Mouse (Mus musculus) small intestine, adult 2 months (tissue): ENCODE data around the gene Zfp69. TPM values are rescaled to one million over a fixed set of nuclear protein-coding genes. Genes with fewer than 3 reads are reported as not detected.

ENCODE experiments used
- H3K27ac ChIP-seq: fragments of 200-500 bp; 2 replicates; pipeline ENCODE4 v1.5.1; 2012; ENCODE audit warnings: low read depth, low read length, control low read depth, inconsistent platforms; ENCODE audit not compliant: insufficient read depth
- H3K27me3 ChIP-seq: fragments of 200-500 bp; 2 replicates; pipeline ENCODE4 v1.6.1; 2012; ENCODE audit warnings: mild to moderate bottlenecking, moderate library complexity, low read length, inconsistent platforms; ENCODE audit not compliant: control insufficient read depth, insufficient read depth
- H3K36me3 ChIP-seq: fragments of 200-500 bp; 2 replicates; pipeline ENCODE4 v1.6.1; 2012; ENCODE audit warnings: mild to moderate bottlenecking, low read length, control low read depth, inconsistent platforms; ENCODE audit not compliant: control insufficient read depth, insufficient read depth
- H3K4me1 ChIP-seq: fragments of 200-500 bp; 2 replicates; pipeline ENCODE4 v1.6.1; 2012; ENCODE audit warnings: low read length, inconsistent platforms, mixed read lengths; ENCODE audit not compliant: control insufficient read depth, insufficient read depth, insufficient read length
- H3K4me3 ChIP-seq: fragments of 200-500 bp; 2 replicates; pipeline ENCODE4 v1.5.1; 2012; ENCODE audit warnings: low read depth, mild to moderate bottlenecking, control low read depth, inconsistent platforms, low read length, moderate library complexity
- CTCF ChIP-seq: fragments of 200-500 bp; IDR thresholded peaks from 2 replicates; pipeline ENCODE4 v1.5.1; 2012; ENCODE audit warnings: low read depth, mild to moderate bottlenecking, control low read depth, inconsistent platforms, low read length, moderate library complexity, mixed read lengths; ENCODE audit not compliant: insufficient replicate concordance, insufficient read length; ENCODE audit errors: extremely low read depth
- POLR2A ChIP-seq: fragments of 200-500 bp; IDR thresholded peaks from 2 replicates; pipeline ENCODE4 v1.6.1; 2012; ENCODE audit warnings: low read depth, mild to moderate bottlenecking, control low read depth, inconsistent platforms, low read length, moderate library complexity
- WGBS: fragments of 180-500 bp; shearing (Covaris S2); methylation state at CpG from one replicate; pipeline ENCODE4 v1.1.7; 2018; 5-methylcytosine and 5-hydroxymethylcytosine counted together
- polyA plus RNA-seq: library from polyadenylated mRNA; depleted of rRNA; stranded (reverse); fragments of >200 nt; gene quantifications from 2 replicates; pipeline ENCODE4 v1.2.3, GENCODE M21; 2012; rRNA removed

The Zfp69 gene
- polyA plus RNA-seq, 1 experiment = 1.8 TPM

DNA sequence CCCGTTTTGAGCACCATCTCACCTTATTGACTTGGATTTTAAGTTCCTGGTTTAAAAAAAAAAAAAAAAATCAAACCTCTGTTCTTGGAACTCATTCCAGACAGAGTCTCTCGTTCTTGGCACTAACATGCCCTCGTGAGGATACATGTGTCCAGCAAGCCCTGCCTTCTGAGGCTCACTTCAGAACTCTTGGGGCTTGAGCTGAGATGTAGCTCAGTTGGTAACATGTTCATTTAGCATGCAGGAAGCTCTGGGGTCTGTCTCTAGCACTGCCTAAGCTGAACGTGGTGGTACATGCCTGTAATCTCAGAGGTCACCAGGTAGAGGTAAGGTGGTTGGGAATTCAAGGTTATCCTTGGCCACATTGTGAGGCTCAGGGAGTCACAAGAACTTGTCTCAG, 65.4 kb downstream of the Zfp69 start:
- Histone ChIP-seq H3K4me1 (no peaks in the 10 kb centered on the region; the same call in 1 of the 2 replicates), H3K4me3 (no peak overlapping the region), H3K36me3 (no peaks in the 10 kb centered on the region), H3K27ac (no peak overlapping the region), H3K27me3 (no peaks in the 10 kb centered on the region)
- 10% methylated on average over 4 of the region's 4 CpGs for WGBS
- TF ChIP-seq POLR2A (no peak), CTCF (no peak)

DNA sequence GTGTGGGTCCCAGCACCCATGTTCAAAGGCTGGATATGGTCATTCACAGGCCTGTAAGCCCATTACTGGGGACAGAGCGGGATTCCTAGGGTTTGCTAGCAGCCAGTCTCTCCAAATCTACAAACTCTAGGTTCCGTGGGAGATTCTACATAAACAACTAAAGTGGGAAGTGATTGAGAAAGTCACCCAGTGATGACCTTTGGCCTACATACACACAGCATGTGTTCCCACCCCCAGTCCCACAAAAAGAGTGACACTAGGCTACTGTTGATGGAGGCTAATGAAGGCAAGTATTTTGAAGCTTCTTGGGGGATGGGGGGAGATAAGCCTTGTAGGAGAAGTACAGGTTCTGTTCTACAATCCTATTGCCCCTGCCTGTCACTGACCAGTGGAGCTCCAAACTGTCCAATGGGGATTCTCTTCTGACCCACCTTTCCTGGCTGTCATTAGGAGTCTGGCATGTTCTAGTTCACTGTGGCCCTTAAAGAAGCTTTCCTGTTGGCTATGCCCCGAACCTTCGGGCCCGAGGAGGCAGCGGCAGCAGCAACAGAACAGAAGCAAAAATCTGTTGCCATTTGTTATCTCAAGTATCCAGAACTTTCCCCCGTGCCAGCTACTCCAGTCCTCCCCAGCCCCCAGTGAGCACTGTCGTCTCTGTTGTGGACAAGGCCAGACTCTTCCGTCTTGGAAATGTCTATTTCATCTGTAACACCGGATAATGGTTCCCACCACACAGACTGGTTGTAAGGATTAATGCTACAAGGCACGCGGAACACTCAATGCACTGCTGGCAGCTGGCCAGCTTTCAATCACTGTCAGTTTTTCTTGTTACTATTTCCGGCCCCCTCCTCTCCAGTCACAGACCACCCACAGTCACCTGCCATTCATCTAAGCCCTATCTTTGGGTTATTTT, 66.0 kb downstream of the Zfp69 start:
- Histone ChIP-seq H3K4me1 (no peaks in the 10 kb centered on the region; the same call in 1 of the 2 replicates), H3K36me3 (no peaks in the 10 kb centered on the region), H3K27ac (no peak overlapping the region), H3K4me3 (no peak overlapping the region), H3K27me3 (no peaks in the 10 kb centered on the region)
- 32% methylated on average over 13 of the region's 13 CpGs for WGBS
- TF ChIP-seq CTCF = no peak
- TF ChIP-seq POLR2A = no peak

DNA sequence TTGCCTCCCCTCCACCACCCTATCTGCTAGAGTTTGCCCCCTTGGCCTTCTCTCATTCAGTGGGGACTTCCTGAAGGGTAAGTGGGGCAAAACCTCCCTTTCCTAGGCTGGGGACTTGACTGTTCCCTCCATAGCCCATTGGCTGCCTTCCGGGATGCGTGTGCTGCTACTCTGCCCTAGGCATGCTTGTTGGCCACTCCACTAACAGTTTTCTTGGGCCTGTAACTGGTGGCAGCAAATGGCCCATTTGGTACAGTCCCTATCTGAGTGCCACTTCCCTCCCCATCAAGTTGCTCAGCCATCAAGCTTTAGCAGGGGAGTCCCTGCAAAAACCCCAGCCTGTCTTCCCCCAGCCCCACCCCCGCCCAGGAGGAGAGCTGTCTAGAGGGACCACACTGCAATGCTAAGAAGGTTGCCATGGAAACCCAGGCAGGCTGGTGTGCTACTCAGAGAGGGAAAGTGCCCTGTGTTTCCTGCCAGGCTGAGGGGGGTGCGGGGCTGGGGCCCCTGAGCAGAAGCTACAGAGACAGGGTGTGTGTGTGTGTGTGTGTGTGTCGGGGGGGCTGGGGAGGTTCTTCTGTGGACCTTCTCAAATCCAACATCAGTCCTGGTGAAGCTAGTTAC, 69.4 kb downstream of the Zfp69 start:
- WGBS = 59% methylated on average over 5 of the region's 5 CpGs
- H3K4me3 ChIP-seq = no peak overlapping the region
- H3K27me3 ChIP-seq = no peaks in the 10 kb centered on the region
- H3K36me3 ChIP-seq = no peaks in the 10 kb centered on the region
- TF ChIP-seq CTCF (no peak), POLR2A (no peak)
- H3K4me1 ChIP-seq = no peaks in the 10 kb centered on the region; the same call in 1 of the 2 replicates
- H3K27ac ChIP-seq = no peak overlapping the region

DNA sequence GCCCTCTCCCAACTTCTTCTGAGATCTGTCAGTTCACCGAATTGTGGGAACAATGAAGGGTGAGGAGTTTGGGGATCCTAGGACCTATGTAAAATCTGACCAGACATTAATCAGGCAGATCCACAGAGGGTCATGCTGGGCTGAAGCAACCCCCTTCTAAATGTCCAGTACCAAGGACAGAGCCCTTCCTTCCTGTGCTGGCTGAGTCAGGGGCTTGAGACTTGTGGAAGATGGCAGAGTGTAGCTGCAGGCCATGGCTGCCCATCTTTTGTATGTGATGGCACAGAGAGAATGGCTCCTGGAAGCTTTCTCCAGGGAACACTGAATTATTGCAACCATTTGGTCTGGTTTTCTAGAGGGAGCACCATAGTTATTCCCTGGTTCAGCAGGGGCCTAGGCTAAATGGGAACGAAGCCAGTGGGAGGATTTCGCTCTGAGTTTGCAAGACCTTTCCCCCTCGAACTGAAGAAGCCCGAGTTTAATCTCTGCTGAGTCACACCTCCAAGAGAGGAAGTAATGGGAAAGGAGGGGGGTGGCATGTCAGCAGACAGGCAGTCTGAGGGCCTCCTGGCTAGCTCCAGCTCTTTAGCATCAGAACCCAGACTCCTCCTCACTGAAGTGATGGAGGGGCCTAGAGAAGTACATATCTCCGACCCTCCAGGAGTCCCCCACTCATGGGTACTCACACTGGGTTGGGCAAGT, 70.6 kb downstream of the Zfp69 start:
- H3K27ac ChIP-seq = no peak overlapping the region
- WGBS = 45% methylated on average over 6 of the region's 6 CpGs

More for the DNA sequence above, 70.6 kb downstream of the Zfp69 start:
- Histone ChIP-seq H3K27me3 (no peaks in the 10 kb centered on the region), H3K4me3 (no peak overlapping the region), H3K4me1 (no peaks in the 10 kb centered on the region; the same call in 1 of the 2 replicates), H3K36me3 (no peaks in the 10 kb centered on the region)
- TF ChIP-seq CTCF (no peak), POLR2A (no peak)

Other genes with a start within 250 kb of the Zfp69 start
- 3.0 and 4.3 TPM in 2 replicates for gene Kcnq4, start 203.1 kb downstream of the Zfp69 start, polyA plus RNA-seq
- 103 and 247 TPM in 2 replicates for gene Nfyc, start 120.1 kb downstream of the Zfp69 start, polyA plus RNA-seq
- 0.30 and 0.51 TPM in 2 replicates for gene Rims3, start 96.9 kb downstream of the Zfp69 start, polyA plus RNA-seq
- 1.3 and 2.8 TPM in 2 replicates for gene Exo5, start 26.7 kb downstream of the Zfp69 start, polyA plus RNA-seq
- 12.1 and 28.1 TPM in 2 replicates for gene Smap2, start 65.5 kb upstream of the Zfp69 start, polyA plus RNA-seq
- gene Col9a2, start 87.7 kb upstream of the Zfp69 start, polyA plus RNA-seq = 0.18 and 0.53 TPM in 2 replicates
- 5.8 and 10.4 TPM in 2 replicates for gene Zmpste24, start 146.5 kb upstream of the Zfp69 start, polyA plus RNA-seq
- gene Tmco2, start 157.5 kb upstream of the Zfp69 start, polyA plus RNA-seq = not detected in 2 replicates